Mouse (Mus musculus): Measurements from ENCODE around the gene Erg. TPM values are rescaled to one million over a fixed set of nuclear protein-coding genes. Genes with fewer than 3 reads are reported as not detected.

The Erg gene
- 1 to 10 TPM; 6.6 to 6.7 TPM for total RNA-seq (2021)

- intact Hi-C loops (cut with DNase I): no loop called here
- DNase-seq (ENCODE audit: low spot score in 2 of 2): no peak
These were observed at the start of gene Erg for GRCm38 (mm10) chr16:95586311-95586602. Gene Erg, minus strand, starts transcription at chr16:95586593.

- intact Hi-C loops (cut with DNase I): no loop called here
- DNase-seq (ENCODE audit: low spot score in 2 of 2): no peak
These were observed 45.4 kb upstream of the Erg start for GRCm38 (mm10) chr16:95631816-95632215.

GRCm38 (mm10) chr16:95623876-95624770 lies 37.7 kb upstream of the Erg start:
- intact Hi-C loops (cut with DNase I): no loop called here
- DNase-seq (ENCODE audit: low spot score in 2 of 2): no peak

- intact Hi-C loops (cut with DNase I): no loop called here
- DNase-seq (ENCODE audit: low spot score in 2 of 2): no peak
These were observed 36.7 kb upstream of the Erg start for GRCm38 (mm10) chr16:95623056-95623455.

- intact Hi-C loops (cut with DNase I): no loop called here
These were observed 33.5 kb upstream of the Erg start for GRCm38 (mm10) chr16:95619859-95620325.

GRCm38 (mm10) chr16:95618206-95618605 lies 31.8 kb upstream of the Erg start:
- no peak for DNase-seq (ENCODE audit: low spot score in 2 of 2)

More at GRCm38 (mm10) chr16:95619859-95620325, 33.5 kb upstream of the Erg start:
- no peak for DNase-seq (ENCODE audit: low spot score in 2 of 2)

GRCm38 (mm10) chr16:95617720-95618119 lies 31.3 kb upstream of the Erg start:
- intact Hi-C loops (cut with DNase I): no loop called here
- no peak for DNase-seq (ENCODE audit: low spot score in 2 of 2)

More at GRCm38 (mm10) chr16:95618206-95618605, 31.8 kb upstream of the Erg start:
- intact Hi-C loops (cut with DNase I): no loop called here

- no peak for DNase-seq (ENCODE audit: low spot score in 2 of 2)
- intact Hi-C loops (cut with DNase I): no loop called here
These were observed 29.2 kb upstream of the Erg start for GRCm38 (mm10) chr16:95615579-95615978.

GRCm38 (mm10) chr16:95614482-95614881 lies 28.1 kb upstream of the Erg start:
- intact Hi-C loops (cut with DNase I): no loop called here

GRCm38 (mm10) chr16:95611982-95612746 lies 25.8 kb upstream of the Erg start:
- intact Hi-C loops (cut with DNase I): no loop called here
- no peak for DNase-seq (ENCODE audit: low spot score in 2 of 2)

More at GRCm38 (mm10) chr16:95614482-95614881, 28.1 kb upstream of the Erg start:
- no peak for DNase-seq (ENCODE audit: low spot score in 2 of 2)

GRCm38 (mm10) chr16:95608624-95609023 lies 22.2 kb upstream of the Erg start:
- no peak for DNase-seq (ENCODE audit: low spot score in 2 of 2)
- intact Hi-C loops (cut with DNase I): loop anchor here (10.0 kb wide), 1 partner anchor 144 kb away; no protein-coding TSS in a partner anchor

GRCm38 (mm10) chr16:95605304-95605703 lies 18.9 kb upstream of the Erg start:
- intact Hi-C loops (cut with DNase I): loop anchor here (10.0 kb wide), 1 partner anchor 141 kb away; no protein-coding TSS in a partner anchor
- peak; percentile 55 to 57 for DNase-seq (ENCODE audit: low spot score in 2 of 2)

- DNase-seq (ENCODE audit: low spot score in 2 of 2): no peak
- intact Hi-C loops (cut with DNase I): loop anchor here (10.0 kb wide), 1 partner anchor 138 kb away; no protein-coding TSS in a partner anchor
These were observed 16.1 kb upstream of the Erg start for GRCm38 (mm10) chr16:95602504-95602903.

- DNase-seq (ENCODE audit: low spot score in 2 of 2): no peak
- intact Hi-C loops (cut with DNase I): loop anchor here (10.0 kb wide), 1 partner anchor 137 kb away; no protein-coding TSS in a partner anchor
These were observed 15.4 kb upstream of the Erg start for GRCm38 (mm10) chr16:95601807-95602206.

GRCm38 (mm10) chr16:95601219-95601580 lies 14.8 kb upstream of the Erg start:
- no peak for DNase-seq (ENCODE audit: low spot score in 2 of 2)
- intact Hi-C loops (cut with DNase I): loop anchor here (10.0 kb wide), 1 partner anchor 136 kb away; no protein-coding TSS in a partner anchor

GRCm38 (mm10) chr16:95600572-95601218 lies 14.3 kb upstream of the Erg start:
- intact Hi-C loops (cut with DNase I): loop anchor here (10.0 kb wide), 1 partner anchor 136 kb away; no protein-coding TSS in a partner anchor

GRCm38 (mm10) chr16:95598930-95599329 lies 12.5 kb upstream of the Erg start:
- intact Hi-C loops (cut with DNase I): no loop called here

More at GRCm38 (mm10) chr16:95600572-95601218, 14.3 kb upstream of the Erg start:
- no peak for DNase-seq (ENCODE audit: low spot score in 2 of 2)

GRCm38 (mm10) chr16:95597578-95597951 lies 11.2 kb upstream of the Erg start:
- intact Hi-C loops (cut with DNase I): no loop called here
- no peak for DNase-seq (ENCODE audit: low spot score in 2 of 2)

More at GRCm38 (mm10) chr16:95598930-95599329, 12.5 kb upstream of the Erg start:
- no peak for DNase-seq (ENCODE audit: low spot score in 2 of 2)

GRCm38 (mm10) chr16:95596884-95597577 lies 10.6 kb upstream of the Erg start:
- intact Hi-C loops (cut with DNase I): no loop called here

More at GRCm38 (mm10) chr16:95596884-95597577, 10.6 kb upstream of the Erg start:
- DNase-seq (ENCODE audit: low spot score in 2 of 2): no peak

All from left cerebral cortex, postnatal 36 days (tissue).